Mouse (Mus musculus): ENCODE measurements at regions not wholly inside any gene's neighbourhood (a gene's known extent, or its start where the extent isn't known, plus 50 kb on each side); places are given as distances from the start of the nearest gene placed in this dataset.

- TF ChIP-seq ZMIZ1 (IDR thresholded peaks at IDR 0.05; ENCODE audit: low read depth, low read length) (no peak), ZNF384 (IDR thresholded peaks at IDR 0.05; ENCODE audit: low read depth, low read length) (no peak), PAX5 (IDR thresholded peaks at IDR 0.05; ENCODE audit: low read length) (no peak), RAD21 (IDR thresholded peaks at IDR 0.05; ENCODE audit: low read depth, low read length) (no peak), BHLHE40 (IDR thresholded peaks at IDR 0.05; ENCODE audit: low read depth, low read length) (no peak)
Observed at GRCm38 (mm10) chrX:12840160-12841020, 78.5 kb upstream of the Med14 start.
